Mouse (Mus musculus): ENCODE results near the gene Magi1.

Gene Magi1

DNA sequence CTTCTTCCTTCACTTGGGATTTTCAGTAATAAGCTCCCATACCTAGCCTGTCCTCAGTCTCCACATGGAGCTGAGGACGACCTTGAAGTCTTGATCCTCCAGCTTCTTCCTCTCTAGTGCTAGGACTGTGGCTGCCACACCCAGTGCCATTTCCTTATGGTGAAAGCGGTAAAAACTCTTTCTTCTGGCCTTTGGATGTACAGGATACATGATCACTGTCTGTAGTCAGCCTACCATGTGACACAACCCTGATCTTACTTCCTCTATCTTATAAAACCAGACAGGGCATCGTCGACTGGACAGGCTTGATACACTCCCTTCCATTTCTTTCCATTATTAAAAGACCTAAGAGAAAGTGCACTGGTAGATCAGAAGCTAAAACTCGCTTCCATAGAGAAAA lies 413.7 kb downstream of the Magi1 start:
- DNase-seq, result no peak

DNA sequence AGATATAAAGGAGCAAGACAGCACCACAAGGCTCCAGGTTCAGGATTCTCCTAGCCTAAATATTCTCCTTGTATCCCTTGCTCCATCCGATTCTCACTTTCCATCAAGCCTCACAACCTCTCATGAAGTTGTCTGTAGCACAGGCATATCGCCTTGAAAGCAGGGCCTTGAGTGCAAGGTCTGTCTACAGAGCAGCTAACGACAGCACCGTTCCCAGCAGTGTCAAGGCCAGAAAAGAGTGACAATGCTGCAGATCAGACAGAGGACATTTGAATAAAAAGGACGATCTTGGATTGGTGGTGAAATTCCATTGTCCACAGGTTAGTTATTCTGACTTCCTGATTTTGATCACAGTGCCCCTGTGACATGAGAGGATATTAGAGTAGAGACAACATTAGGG lies 421.5 kb downstream of the Magi1 start:
- DNase-seq, result no peak

DNA sequence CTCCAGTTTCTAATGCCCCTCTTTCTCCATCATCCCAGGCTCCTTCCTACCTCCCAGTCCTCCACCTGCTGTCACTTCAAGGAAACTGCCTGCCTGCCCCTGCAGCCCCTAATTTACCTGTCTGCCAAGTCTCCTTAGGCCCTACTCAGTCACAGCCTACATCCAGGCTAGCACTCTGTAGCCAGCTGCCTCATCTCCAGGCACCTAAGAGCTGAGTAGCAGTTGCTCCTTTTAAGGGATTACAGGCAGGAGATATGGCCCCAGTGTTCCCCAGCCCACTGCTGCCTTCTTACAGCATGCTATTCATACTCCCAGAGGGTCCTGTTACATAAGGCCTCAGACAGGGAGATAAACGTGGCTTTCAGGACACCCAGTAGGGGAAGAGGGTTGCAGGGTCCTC lies 426.9 kb downstream of the Magi1 start:
- no peak for DNase-seq

DNA sequence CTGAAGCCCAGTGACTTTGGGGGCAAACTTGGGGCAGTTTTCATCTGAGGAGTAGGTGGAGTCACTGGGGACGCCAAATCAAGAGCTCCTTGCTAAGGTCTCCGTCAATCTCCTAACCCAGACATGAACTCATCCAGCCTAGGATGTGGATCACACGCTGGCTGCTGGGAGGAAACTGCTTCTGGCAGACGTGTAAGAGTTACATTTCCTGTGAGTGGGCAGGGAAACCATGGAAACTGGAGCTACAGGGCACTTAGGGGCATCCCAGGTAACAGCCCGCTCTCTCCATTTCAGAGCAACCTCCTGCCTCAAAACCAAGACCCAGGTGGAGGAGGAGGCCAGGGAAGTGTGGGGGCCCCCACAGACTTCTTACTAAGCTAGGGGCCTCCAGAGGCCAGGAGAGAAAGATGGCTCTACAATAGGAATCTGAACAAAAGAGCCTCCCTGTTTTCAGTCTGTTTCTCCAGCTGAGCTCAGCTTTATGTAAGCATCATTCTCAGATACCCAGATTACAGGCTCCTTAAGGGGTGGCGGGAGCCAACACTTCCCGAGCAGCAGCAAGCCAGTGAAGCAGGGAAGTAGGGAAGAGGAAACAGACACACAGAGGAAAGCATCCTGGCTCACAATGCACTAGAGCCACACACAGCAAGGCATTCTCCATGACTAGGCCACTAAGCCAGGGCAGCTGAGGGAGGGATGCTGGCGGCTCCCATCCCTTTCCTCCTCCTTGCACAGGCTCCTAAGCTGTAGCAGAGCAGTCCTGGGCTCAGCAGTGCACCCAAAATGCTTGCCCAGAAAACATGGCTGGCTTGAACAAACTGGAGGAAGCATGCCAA lies 427.7 kb downstream of the Magi1 start:
- no peak for DNase-seq

DNA sequence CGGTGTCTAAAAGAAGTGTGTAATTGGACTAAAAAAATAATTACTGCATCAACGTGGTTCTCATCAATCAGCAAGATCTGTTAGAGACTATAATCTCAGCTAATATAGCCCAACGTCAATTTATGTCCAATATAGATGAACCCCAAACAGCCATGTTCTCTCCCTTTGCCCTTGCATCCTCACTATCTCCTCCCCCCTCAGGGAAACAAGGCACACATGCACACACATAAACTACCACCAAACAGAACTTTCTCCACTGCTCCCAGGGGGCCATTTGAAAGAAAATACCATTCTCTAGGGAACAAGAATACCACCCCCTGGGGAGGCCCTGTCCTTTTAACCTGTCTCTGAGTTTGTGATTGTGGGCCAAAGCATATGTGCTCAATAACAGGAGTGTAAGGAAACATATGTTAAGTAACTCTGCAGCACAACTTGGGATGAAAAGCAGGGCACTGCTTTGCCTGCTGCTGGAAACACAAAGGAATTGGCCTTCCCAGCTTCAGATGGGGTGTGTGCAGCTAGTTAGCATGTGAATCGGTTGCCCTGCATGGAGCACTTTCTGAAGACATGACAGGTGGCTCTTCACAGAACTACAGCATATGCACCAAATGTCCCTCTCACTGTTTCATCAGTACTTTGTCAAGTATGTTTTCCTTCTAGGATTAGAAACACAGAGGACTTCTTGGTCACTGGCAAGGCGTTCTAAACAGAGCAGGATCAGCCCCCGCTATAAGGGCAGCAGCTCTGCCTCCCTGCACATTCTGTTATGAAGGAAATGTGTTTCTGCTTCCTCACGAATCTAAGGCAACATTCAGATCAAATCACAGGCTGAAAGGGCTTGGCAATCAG lies 434.6 kb downstream of the Magi1 start:
- DNase-seq, result no peak

DNA sequence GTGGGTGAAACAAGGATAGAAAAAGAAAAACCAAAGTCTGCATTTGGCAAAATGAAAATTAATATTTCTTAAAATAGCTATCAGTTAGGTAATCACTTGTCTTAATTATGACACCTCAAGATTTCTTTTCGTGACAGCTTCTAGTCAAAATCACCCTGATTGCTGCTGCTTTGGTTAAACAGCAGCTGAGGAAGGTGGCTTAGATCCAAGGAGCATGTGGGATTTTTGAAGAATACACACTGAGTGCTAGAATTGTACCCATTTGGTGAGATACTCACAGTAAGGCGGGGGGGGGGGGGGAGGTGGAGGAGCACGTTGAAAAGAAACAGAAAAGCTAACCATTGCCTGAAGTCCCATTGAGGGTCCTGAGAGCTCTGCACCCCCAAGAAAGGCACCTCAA lies 438.2 kb downstream of the Magi1 start:
- DNase-seq, result no peak

DNA sequence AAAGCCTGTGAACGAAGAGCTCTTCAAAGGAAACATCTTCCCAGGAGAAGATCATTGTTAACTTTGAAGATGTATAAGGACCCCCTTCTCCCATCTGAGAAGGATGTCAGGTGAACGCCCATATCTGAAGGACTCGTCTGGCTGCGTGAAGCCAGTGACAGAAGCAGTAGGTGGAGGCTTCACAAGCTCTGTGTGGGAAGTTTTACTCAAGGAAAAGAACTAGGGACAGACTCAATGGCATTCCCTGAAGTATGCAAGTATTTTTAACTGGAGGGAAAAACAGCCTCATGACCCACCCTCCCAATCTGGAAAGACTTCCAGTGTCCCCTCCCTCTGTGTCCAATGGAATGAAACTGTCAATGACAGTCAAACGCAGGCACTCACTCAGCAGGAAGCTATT lies 438.6 kb downstream of the Magi1 start:
- DNase-seq, result no peak

DNA sequence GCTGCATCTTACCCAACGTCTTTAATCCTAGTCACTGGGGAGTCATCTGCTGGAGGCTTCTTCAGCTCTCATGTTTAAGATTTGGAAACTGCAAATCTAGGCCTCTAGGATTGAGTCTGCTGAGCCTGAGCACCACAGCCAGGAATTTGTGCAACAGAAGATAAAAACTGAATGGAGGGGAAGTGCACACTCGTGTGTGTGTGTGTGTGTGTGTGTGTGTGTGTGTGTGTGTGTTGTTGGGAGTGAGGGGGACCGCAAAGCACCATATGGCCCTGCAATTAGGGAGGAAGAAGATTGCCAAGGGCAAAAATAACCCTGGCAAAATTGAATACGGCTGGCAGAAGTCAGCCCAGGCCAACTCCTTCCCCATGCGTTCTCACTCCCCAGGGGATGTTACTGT lies 439.1 kb downstream of the Magi1 start:
- DNase-seq, result peak; percentile 10

DNA sequence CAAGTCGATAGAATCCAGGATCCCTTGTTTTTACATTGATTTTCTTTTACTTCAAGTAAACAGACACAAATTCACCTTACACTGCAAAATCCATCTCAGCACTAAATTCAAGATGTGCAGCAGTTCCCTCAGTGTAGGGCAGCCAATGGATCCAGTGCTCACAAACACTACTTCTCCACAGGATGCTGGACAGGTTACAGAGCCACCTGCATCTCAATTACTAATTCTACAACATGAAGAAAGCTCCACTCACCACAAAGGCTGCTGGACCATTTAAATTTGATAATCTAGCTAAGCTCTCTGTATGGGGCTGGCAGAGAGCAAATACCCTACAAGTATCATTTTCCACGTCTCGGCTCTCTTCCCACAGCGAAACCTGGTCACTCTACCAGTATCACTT lies 445.3 kb downstream of the Magi1 start:
- no peak for DNase-seq

DNA sequence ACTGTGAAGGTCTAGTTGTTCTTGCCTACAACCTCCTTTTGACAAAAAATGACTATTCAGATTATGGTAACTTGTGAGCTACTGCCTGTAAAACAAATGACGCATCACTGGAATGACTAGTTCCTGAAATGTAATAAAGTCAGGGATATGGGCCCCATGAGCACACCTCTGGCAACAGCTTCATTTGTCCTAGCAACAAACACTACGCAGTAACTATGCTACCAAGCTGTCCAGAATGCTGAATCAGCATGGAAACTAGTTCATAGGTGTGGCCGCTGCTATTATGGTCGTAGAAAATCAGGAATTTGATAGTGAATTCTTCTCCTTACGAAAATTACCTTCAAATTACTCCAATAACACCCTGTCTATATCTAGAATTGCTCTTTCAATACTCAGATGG lies 447.1 kb downstream of the Magi1 start:
- no peak for DNase-seq

DNA sequence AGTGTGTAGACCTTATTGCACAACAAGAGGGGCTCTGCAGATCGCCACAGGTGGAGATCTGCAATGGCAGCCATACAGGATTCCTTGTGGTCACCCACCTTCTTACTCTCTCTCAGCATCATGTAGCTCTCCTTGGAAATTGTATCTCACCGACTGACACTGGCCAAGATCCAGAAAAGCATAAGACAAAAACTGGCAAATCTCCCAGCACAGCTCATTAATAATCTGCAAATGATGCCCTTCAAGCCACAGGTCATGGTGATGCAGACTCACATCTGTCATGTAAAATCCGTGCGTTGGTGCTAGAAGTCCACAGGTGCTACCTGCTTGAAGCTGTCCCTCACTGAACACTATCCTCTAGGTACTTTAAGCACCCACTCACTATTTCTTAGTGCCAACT lies 448.5 kb downstream of the Magi1 start:
- no peak for DNase-seq

DNA sequence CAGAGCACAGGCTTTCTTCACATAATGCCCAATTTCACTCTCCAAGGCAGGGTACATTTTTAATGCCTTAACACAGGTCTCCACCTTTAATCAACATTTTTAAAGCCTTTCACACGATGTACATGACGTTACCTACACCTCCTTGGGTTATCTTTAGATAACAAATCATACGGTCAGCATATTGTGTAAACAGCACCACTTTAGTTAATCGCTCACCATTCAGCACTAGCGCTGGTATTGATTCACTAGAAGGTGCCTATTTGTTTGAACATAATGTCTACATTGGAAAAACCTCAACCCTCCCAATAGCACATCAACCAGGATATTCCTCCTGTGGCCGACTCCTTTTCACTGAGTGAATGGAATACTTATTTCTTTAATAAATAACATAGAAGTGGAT lies 455.5 kb downstream of the Magi1 start:
- DNase-seq, result no peak

DNA sequence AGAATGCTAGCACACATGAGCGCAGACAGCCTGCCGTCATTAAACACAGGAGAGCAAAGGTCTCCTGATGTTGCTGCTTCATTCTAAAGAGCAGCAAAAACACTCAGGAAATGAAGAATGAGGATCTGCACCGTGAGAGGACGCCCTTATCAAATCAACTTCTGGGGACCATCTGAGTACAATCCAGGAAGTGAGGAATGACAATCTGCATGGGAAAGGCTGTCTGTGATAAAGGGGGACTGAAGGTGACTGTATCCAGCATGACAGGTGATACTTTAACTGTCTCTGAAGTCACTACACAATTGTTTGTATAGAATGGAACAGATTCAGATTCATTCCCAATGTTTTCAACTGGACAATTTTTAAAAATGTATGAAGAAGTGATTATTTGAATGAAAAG lies 456.8 kb downstream of the Magi1 start:
- DNase-seq, result no peak

DNA sequence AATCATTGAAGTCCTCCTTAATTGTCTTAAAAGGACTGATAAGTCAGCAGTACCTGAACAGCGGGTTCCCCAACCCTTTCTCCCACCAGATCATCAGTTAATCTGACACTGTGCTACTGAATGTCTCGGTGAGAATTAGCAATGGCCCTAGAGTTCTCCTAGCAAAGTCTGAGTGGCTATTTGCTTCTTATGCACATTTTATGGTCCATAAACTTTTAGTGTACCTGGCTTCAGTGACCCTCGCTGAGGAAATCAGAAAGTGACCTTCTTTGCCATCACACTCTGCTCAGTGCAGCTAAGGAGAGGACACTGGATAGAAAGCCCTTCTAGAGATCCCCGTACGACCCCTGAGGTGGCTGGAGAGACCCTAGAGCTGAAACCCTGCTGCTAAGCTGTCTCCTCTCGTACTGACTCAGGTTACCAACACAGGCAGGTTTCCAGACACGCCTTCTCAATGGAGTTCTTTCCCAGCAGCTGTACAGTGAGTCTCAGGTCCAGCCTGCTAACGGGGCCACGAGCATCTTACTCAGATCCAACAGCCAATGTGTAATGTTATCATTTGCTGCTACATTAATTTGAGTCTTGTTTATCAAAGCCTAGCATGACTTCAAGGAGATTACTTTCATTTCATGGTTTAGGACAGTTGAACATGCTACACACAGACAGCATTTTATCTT lies 461.4 kb downstream of the Magi1 start:
- DNase-seq, result no peak

DNA sequence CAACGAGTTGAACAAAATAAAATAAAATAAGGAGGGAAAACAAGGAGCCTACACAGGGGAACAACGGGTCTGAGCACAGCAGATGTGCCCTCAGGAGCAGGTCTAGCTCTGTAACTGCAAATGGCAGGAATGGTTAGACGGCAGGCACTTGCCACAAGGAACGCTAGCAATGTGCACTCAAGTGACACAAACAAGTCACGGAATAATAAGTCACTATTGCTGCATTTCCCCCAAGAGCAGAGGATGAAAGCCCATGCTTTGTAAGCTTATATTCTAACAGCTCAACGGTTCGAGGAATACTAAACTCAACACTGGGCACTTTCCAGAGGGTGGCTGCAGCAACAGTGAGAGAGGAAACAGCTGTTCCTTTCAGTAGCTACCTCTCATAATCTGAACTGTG lies 462.2 kb downstream of the Magi1 start:
- DNase-seq, result no peak

DNA sequence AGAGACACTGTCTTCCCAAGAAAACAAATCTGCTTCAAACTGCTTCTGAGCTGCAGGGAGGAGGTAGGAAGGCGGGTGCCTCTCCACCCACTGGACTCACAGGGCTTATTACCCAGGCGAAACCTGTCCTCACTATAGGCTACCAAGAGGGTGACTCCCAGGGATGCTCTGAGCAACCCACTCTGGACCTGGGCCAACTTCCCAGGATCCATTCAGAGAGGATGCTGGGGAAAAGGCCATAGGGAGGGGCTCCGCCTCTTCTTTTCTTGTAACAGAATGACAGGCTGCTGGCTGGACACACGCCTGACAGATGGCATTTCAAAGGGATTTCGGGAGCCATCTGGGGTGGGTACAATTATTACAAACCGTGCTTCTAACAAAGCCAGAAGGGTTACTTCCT lies 463.8 kb downstream of the Magi1 start:
- DNase-seq, result peak; percentile 71

DNA sequence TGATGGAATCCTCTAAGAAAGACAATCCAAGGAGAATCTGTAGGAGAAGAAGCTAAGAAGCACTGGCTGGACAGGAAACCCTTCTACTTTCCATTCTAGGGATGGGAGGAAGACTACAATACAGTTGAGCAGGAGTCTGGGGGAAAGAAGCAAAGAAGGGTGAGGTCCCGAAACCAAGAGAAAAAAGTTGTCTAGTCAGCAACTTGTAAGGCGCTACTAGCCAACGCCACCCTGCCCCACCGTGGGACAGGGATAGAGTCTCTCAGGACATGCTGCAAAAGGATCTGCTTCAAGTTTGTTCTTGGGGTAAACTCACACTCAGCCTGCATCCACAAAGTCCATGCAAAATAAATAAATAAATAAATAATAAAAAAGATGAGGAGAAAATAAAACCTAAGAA lies 464.4 kb downstream of the Magi1 start:
- no peak for DNase-seq

DNA sequence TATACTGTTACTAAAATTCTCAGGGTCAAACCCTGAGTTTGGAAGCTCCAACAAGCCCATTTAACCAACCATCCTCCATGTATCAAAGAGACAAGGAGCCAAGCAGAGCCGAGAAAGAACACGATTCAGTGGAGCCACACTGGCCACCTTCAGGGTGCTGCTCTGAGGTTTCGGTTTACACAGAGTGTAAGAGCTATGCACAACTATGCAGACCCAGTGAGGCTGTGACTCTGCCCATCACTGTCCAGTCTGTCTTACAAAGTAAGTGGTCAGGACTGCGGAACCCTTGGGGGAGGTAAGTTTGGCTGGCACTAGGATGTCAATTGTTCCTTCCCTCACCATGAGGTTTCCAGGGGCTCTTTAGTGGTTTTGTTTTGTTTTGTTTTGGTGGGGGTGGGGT lies 465.2 kb downstream of the Magi1 start:
- DNase-seq, result no peak

DNA sequence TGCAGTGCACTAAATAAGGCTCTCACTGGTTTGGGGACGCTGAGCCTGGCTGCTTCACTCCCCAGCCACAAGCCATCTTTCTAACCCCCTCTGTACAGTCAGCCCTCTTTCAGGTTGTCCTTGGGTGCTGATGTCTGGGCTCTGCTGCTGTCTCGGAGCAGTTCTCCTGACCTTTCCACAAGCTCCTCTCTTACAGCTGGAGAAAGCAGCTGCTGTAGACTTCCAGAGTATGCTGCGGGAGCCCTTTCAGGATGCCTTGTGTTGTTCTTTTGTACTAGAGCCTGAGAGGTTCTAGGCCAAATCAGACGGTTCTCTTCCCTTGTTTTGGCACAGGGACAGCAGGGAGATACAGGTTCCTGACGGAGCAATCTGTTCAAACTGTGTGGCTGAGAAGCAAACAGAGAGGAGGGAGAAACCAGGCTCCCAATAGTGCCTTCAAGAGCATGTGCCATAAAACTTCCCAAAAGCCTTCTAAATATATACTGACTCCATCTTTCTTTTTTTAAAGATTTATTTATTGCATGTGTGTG lies 478.2 kb downstream of the Magi1 start:
- no peak for DNase-seq

DNA sequence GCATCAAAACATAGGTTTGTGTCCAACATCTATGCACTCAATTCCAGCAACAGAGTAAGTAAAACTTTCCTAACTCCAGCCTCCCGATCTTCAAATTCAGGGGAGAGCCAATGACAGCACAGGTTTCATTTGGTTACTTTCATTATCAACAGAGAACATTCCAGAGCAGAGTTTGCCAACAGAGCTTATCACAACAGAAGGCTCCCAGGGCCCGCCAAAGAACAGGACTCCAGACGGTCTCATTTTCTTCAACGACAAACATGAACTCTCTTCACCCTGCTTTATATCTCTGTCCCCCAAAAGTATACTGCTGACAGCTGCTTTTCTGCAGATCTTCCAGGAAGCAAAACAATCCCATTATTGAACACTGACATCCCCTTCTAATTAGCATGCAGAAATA lies 481.3 kb downstream of the Magi1 start:
- no peak for DNase-seq

DNA sequence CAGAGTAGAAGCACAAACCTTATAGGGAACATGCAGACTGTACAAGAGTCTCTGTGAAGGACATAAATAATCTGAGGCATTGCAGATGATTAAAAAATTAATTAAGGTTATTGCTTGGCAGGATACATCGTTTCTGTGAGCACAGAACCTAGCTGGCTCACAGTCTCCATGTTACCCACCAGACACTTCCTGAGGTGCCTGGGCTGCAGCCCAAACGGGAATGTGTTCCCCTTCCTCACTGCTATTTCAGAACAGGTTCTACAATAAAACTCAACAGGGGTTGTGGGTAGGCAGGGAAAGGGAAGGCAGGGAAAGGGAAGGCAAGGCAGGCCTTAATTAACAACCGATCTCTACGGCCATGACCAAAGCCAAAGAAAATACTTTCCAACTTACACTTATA lies 483.3 kb downstream of the Magi1 start:
- DNase-seq, result no peak

DNA sequence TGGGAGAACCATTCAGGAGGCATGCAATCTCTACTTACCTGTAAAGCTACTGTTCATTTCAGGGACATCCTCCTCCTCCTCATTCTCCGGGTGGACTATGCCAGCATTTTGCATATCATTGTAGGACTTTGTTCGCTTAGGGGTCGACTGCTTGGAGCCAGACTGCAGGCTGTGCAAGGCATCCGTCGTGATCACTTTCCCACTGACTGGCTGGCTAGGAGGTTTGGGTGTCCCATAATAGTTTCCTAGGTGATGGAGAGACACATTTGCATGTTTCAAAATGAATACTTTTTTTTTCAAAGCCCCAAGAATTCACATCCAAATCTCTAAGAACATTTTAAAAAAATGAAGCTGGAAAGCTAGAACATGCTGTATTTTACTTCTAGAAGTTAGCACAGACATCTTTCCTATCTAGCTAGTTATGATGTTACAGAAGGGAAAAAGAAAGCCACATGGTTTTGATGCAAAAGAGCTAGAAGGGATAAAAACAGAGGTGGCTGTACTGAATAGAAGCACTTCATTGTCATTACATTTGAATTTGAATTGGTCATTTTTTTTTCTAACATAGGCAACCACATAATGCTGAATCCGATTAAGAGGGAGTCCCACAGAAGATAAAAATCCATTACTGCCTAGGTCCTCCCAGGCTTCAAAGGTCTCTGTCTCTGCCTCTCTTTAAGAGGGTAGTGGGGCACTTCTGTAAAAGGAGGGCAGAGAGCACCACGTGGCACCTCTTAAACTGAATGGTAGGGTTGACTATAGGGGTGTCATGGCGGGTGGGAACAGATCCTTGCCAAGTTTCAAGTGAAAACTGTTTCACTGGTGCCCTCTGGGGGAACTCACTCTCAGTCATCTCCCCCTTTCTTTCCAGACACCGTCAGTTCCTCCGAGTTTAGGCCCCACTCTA lies 491.2 kb downstream of the Magi1 start:
- no peak for DNase-seq
